8 mouse cellular contexts compared by ENCODE assay signal in genomic region chr5:137338663-137339289, GRCm38 (mm10). TPM values are rescaled to one million over a fixed set of nuclear protein-coding genes. Genes with fewer than 3 reads are reported as not detected.
DNase-seq lines count a peak whose midpoint lies in the region; ATAC-seq lines count a peak whose summit lies in the region.

No protein-coding gene starts in this region.

- no peaks in the 10 kb centered on the region for H3K36me3 ChIP-seq in kidney, embryonic 15.5 days

- peak overlapping the region; percentile 92 for H3K27ac ChIP-seq in kidney, embryonic 15.5 days

- intact Hi-C loops in left cerebral cortex, postnatal 4 days (cut with DNase I): loop anchor here (2.0 kb wide), 1 partner anchor 162 kb away; no protein-coding TSS in a partner anchor

- H3K9me3 ChIP-seq in kidney, embryonic 15.5 days (replicated peaks): 0 out of 2 replicates have a peak, but pooled peaks cover under 1% of the 10 kb centered on the region

- ATAC-seq in kidney, embryonic 15.5 days (replicated peaks; ENCODE audit: low FRiP score): peak; percentile 17; the same call in 1 of the 2 replicates

- peak overlapping the region; percentile 52 for H3K9ac ChIP-seq in kidney, embryonic 15.5 days

- H3K4me1 ChIP-seq in kidney, embryonic 15.5 days: peaks cover 32% of the 10 kb centered on the region

- H3K4me2 ChIP-seq in kidney, embryonic 15.5 days: peak overlapping the region; percentile 77

- WGBS in kidney, embryonic 15.5 days: 2% methylated on average over 11 of the region's 11 CpGs

- H3K27me3 ChIP-seq in kidney, embryonic 15.5 days: no peaks in the 10 kb centered on the region

- peak; percentile 38 for DNase-seq in left cerebral cortex, postnatal 4 days
- no peak for DNase-seq in left cerebral cortex, adult 8-10 months (ENCODE audit: low spot score in 2 of 2)
- DNase-seq in embryo, embryonic 11 days: peak; percentile 59
- peak; percentile 78 to 88 for DNase-seq in heart, adult 9 months (ENCODE audit: low spot score in 2 of 2)
- peak; percentile 72 for DNase-seq in lung, postnatal 25 days (ENCODE audit: low spot score)
- no peak for DNase-seq in right cerebral cortex, postnatal 14 days
- DNase-seq in right cerebral cortex, postnatal 4 days: no peak

- H3K4me3 ChIP-seq in kidney, embryonic 15.5 days (replicated peaks): peak overlapping the region; percentile 47

RNA-seq across cellular contexts. Expression of gene Slc12a9, which starts 5.4 kb away (rescaled TPM):
- 10 to 100 TPM; 28.8 to 31.5 TPM for total RNA-seq in left cerebral cortex, postnatal 4 days (2021)
- total RNA-seq in left cerebral cortex, adult 8-10 months (2022): 10 to 100 TPM; 24.4 to 28.0 (median 26.5) TPM
- 14.2 and 16.0 TPM in 2 replicates for polyA plus RNA-seq in kidney, embryonic 15.5 days (2015; fragmentation: Nextera tagmentation; extraction: Ambion mirVana)

RNA-seq across cellular contexts. Expression of gene Ephb4, which starts 11.1 kb away (rescaled TPM):
- total RNA-seq in left cerebral cortex, postnatal 4 days (2021): 10 to 100 TPM in 1 of 2 experiments, 1 to 10 TPM in 1; 9.4 to 10.2 TPM
- total RNA-seq in left cerebral cortex, adult 8-10 months (2022): 1 to 10 TPM; 4.4 to 7.2 (median 5.2) TPM
- polyA plus RNA-seq in kidney, embryonic 15.5 days (2015; fragmentation: Nextera tagmentation; extraction: Ambion mirVana): 49.1 and 54.9 TPM in 2 replicates

RNA-seq across cellular contexts. Expression of gene Trip6, which starts 24.6 kb away (rescaled TPM):
- 1 to 10 TPM; 7.1 to 8.0 TPM for total RNA-seq in left cerebral cortex, postnatal 4 days (2021)
- 1 to 10 TPM; 3.9 to 7.6 (median 5.1) TPM for total RNA-seq in left cerebral cortex, adult 8-10 months (2022)
- 77.9 and 87.5 TPM in 2 replicates for polyA plus RNA-seq in kidney, embryonic 15.5 days (2015; fragmentation: Nextera tagmentation; extraction: Ambion mirVana)

RNA-seq across cellular contexts. Expression of gene Srrt, which starts 31.3 kb away (rescaled TPM):
- 100 to 1,000 TPM; 214 to 236 TPM for total RNA-seq in left cerebral cortex, postnatal 4 days (2021)
- 100 to 1,000 TPM; 164 to 219 (median 188) TPM for total RNA-seq in left cerebral cortex, adult 8-10 months (2022)
- polyA plus RNA-seq in kidney, embryonic 15.5 days (2015; fragmentation: Nextera tagmentation; extraction: Ambion mirVana): 141 and 158 TPM in 2 replicates

RNA-seq across cellular contexts. Expression of gene Ufsp1, which starts 44.3 kb away (rescaled TPM):
- total RNA-seq in left cerebral cortex, postnatal 4 days (2021): 10 to 100 TPM; 17.3 to 21.8 TPM
- 10 to 100 TPM; 14.0 to 16.8 (median 16.1) TPM for total RNA-seq in left cerebral cortex, adult 8-10 months (2022)
- polyA plus RNA-seq in kidney, embryonic 15.5 days (2015; fragmentation: Nextera tagmentation; extraction: Ambion mirVana): 5.9 and 7.3 TPM in 2 replicates

Comparison
In these comparisons a context has a peak if more than half of its experiments do, and no peak if none do; other contexts are left out.
1. DNase-seq: peak in left cerebral cortex, postnatal 4 days (single experiment), embryo, embryonic 11 days (single experiment), heart, adult 9 months (2 of 2) and lung, postnatal 25 days (single experiment); none in left cerebral cortex, adult 8-10 months (0 of 2), right cerebral cortex, postnatal 14 days (single experiment) and right cerebral cortex, postnatal 4 days (single experiment).